Mouse (Mus musculus): ENCODE data around the gene Pqlc2. TPM values are rescaled to one million over a fixed set of nuclear protein-coding genes. Genes with fewer than 3 reads are reported as not detected.
A peak's percentile ranks its signal among the peaks of the same experiment; 100 is the strongest.

The Pqlc2 gene
- polyA plus RNA-seq, 1 experiment, result 5.6 TPM

DNA sequence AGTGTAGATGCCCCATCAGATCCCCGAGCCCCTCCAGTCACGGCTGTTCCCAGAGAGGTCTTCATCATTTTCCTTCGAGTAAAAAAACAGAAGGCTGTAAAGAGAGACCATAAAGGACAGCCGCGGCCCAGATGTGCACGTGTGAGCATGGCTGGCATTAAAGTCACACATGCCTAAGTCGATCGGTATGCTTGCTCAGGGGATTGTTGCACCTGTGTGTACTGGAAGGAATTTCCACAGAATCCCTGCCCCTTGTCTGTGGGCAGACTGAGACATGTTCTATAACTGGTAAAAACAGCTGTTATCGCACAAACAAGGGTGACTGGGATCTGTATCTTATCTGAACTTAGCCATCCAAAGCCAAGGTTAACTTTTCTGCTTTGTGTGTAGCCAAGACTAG is 38.9 kb downstream of the Pqlc2 start:
- Histone ChIP-seq H3K4me3 (no peak overlapping the region), H3K27me3 (ENCODE audit: control insufficient read depth, insufficient read depth, insufficient read length) (no peaks in the 10 kb centered on the region), H3K4me2 (ENCODE audit: low read depth) (no peak overlapping the region), H3K36me3 (ENCODE audit: control insufficient read depth, insufficient read depth) (peaks cover 4% of the 10 kb centered on the region), H3K79me2 (ENCODE audit: control insufficient read depth, insufficient read depth) (peaks cover 6% of the 10 kb centered on the region), H3ac (ENCODE audit: control insufficient read depth, insufficient read length) (no peak overlapping the region)
- peak in 2 of 3 experiments; percentile 63 to 68 for TF ChIP-seq MYOD1 (IDR thresholded peaks at IDR 0.05; ENCODE audit: control insufficient read depth in 1 of 3, insufficient read length in 2 of 3, low read depth in 2 of 3)
- no peak for TF ChIP-seq TCF3 (IDR thresholded peaks at IDR 0.05; ENCODE audit: insufficient read length, low read depth)
- TF ChIP-seq MYOG (IDR thresholded peaks at IDR 0.05; ENCODE audit: control insufficient read depth in 1 of 3, insufficient read depth in 1 of 3, insufficient read length in 2 of 3, low read depth in 2 of 3), result peak in 2 of 3 experiments; percentile 60 to 66
- TF ChIP-seq USF1 (IDR thresholded peaks at IDR 0.05; ENCODE audit: low read depth), result no peak

GRCm38 (mm10) chr4:139270168-139270567 is 40.3 kb downstream of the Pqlc2 start:
- no peak for TF ChIP-seq SRF (IDR thresholded peaks at IDR 0.05; ENCODE audit: control insufficient read depth, insufficient read length, low read depth)
- no peak for TF ChIP-seq MYOD1 (IDR thresholded peaks at IDR 0.05; ENCODE audit: control insufficient read depth in 1 of 3, insufficient read length in 2 of 3, low read depth in 2 of 3)
- no peak for TF ChIP-seq TCF3 (IDR thresholded peaks at IDR 0.05; ENCODE audit: insufficient read length, low read depth)
- no peak for TF ChIP-seq E2F4 (IDR thresholded peaks at IDR 0.05; ENCODE audit: insufficient read depth)
- no peak for TF ChIP-seq POLR2A (IDR thresholded peaks at IDR 0.05; ENCODE audit: insufficient read length, low read depth)
- no peak for TF ChIP-seq USF1 (IDR thresholded peaks at IDR 0.05; ENCODE audit: low read depth)
- TF ChIP-seq MYOG (IDR thresholded peaks at IDR 0.05; ENCODE audit: control insufficient read depth in 1 of 3, insufficient read depth in 1 of 3, insufficient read length in 2 of 3, low read depth in 2 of 3), result no peak
- no peak for TF ChIP-seq POLR2AphosphoS2 (IDR thresholded peaks at IDR 0.05; ENCODE audit: insufficient read length, low read depth)
- no peak for TF ChIP-seq CEBPB (IDR thresholded peaks at IDR 0.05; ENCODE audit: insufficient read depth, poor library complexity, severe bottlenecking)
- no peak for TF ChIP-seq TCF12 (IDR thresholded peaks at IDR 0.05; ENCODE audit: insufficient read depth, poor library complexity, severe bottlenecking)
- TF ChIP-seq MAX (IDR thresholded peaks at IDR 0.05; ENCODE audit: low read depth), result no peak
- TF ChIP-seq REST (IDR thresholded peaks at IDR 0.05; ENCODE audit: insufficient read depth, insufficient read length), result no peak
- Histone ChIP-seq H3K79me2 (ENCODE audit: control insufficient read depth, insufficient read depth) (peaks cover 6% of the 10 kb centered on the region), H3K36me3 (ENCODE audit: control insufficient read depth, insufficient read depth) (peaks cover 4% of the 10 kb centered on the region), H3K27me3 (ENCODE audit: control insufficient read depth, insufficient read depth, insufficient read length) (no peaks in the 10 kb centered on the region), H3K4me3 (no peak overlapping the region), H3ac (ENCODE audit: control insufficient read depth, insufficient read length) (no peak overlapping the region), H3K4me2 (ENCODE audit: low read depth) (no peak overlapping the region)

DNA sequence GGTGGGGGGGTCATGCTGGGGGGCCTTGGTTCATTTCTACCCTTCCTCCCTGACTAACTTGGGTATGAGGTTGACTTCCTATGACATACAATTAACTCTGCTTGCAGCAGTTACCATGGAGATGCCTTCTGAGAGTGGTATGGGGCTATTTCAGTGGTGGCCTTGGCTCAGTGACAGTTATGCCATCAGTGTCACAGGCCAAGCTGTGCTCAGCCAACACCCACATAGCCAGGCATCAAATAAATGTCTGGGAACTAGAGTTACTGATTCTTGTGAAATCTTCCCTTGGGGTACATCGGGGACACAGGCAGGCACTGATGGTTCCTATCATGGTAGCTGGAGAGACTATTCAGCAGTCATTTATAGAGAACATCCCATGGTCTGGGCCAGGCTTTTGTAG is 42.3 kb downstream of the Pqlc2 start:
- Histone ChIP-seq H3K4me3 (no peak overlapping the region), H3K27me3 (ENCODE audit: control insufficient read depth, insufficient read depth, insufficient read length) (no peaks in the 10 kb centered on the region), H3K36me3 (ENCODE audit: control insufficient read depth, insufficient read depth) (peaks cover 20% of the 10 kb centered on the region), H3K79me2 (ENCODE audit: control insufficient read depth, insufficient read depth) (no peaks in the 10 kb centered on the region), H3ac (ENCODE audit: control insufficient read depth, insufficient read length) (no peak overlapping the region), H3K4me2 (ENCODE audit: low read depth) (no peak overlapping the region)
- no peak for TF ChIP-seq POLR2AphosphoS2 (IDR thresholded peaks at IDR 0.05; ENCODE audit: insufficient read length, low read depth)
- no peak for TF ChIP-seq TCF12 (IDR thresholded peaks at IDR 0.05; ENCODE audit: insufficient read depth, poor library complexity, severe bottlenecking)
- TF ChIP-seq TCF3 (IDR thresholded peaks at IDR 0.05; ENCODE audit: insufficient read length, low read depth), result no peak
- TF ChIP-seq USF1 (IDR thresholded peaks at IDR 0.05; ENCODE audit: low read depth), result no peak
- TF ChIP-seq MYOG (IDR thresholded peaks at IDR 0.05; ENCODE audit: control insufficient read depth in 1 of 3, insufficient read depth in 1 of 3, insufficient read length in 2 of 3, low read depth in 2 of 3), result no peak
- TF ChIP-seq MAX (IDR thresholded peaks at IDR 0.05; ENCODE audit: low read depth), result no peak
- TF ChIP-seq MYOD1 (IDR thresholded peaks at IDR 0.05; ENCODE audit: control insufficient read depth in 1 of 3, insufficient read length in 2 of 3, low read depth in 2 of 3), result no peak
- TF ChIP-seq E2F4 (IDR thresholded peaks at IDR 0.05; ENCODE audit: insufficient read depth), result no peak
- no peak for TF ChIP-seq SRF (IDR thresholded peaks at IDR 0.05; ENCODE audit: control insufficient read depth, insufficient read length, low read depth)

GRCm38 (mm10) chr4:139267335-139267734 is 43.2 kb downstream of the Pqlc2 start:
- no peak for TF ChIP-seq SRF (IDR thresholded peaks at IDR 0.05; ENCODE audit: control insufficient read depth, insufficient read length, low read depth)
- no peak for TF ChIP-seq REST (IDR thresholded peaks at IDR 0.05; ENCODE audit: insufficient read depth, insufficient read length)
- no peak for TF ChIP-seq POLR2A (IDR thresholded peaks at IDR 0.05; ENCODE audit: insufficient read length, low read depth)
- TF ChIP-seq MYOG (IDR thresholded peaks at IDR 0.05; ENCODE audit: control insufficient read depth in 1 of 3, insufficient read depth in 1 of 3, insufficient read length in 2 of 3, low read depth in 2 of 3), result no peak
- TF ChIP-seq TCF12 (IDR thresholded peaks at IDR 0.05; ENCODE audit: insufficient read depth, poor library complexity, severe bottlenecking), result no peak
- H3K36me3 ChIP-seq (ENCODE audit: control insufficient read depth, insufficient read depth), result peaks cover 29% of the 10 kb centered on the region

GRCm38 (mm10) chr4:139266500-139266865 is 44.0 kb downstream of the Pqlc2 start:
- Histone ChIP-seq H3K27me3 (ENCODE audit: control insufficient read depth, insufficient read depth, insufficient read length) (no peaks in the 10 kb centered on the region), H3K4me3 (no peak overlapping the region), H3K79me2 (ENCODE audit: control insufficient read depth, insufficient read depth) (no peaks in the 10 kb centered on the region), H3ac (ENCODE audit: control insufficient read depth, insufficient read length) (no peak overlapping the region), H3K4me2 (ENCODE audit: low read depth) (no peak overlapping the region), H3K36me3 (ENCODE audit: control insufficient read depth, insufficient read depth) (peaks cover 34% of the 10 kb centered on the region)
- no peak for TF ChIP-seq USF1 (IDR thresholded peaks at IDR 0.05; ENCODE audit: low read depth)
- TF ChIP-seq SRF (IDR thresholded peaks at IDR 0.05; ENCODE audit: control insufficient read depth, insufficient read length, low read depth), result no peak

More at GRCm38 (mm10) chr4:139267335-139267734, 43.2 kb downstream of the Pqlc2 start:
- no peak overlapping the region for H3ac ChIP-seq (ENCODE audit: control insufficient read depth, insufficient read length)
- H3K4me2 ChIP-seq (ENCODE audit: low read depth), result no peak overlapping the region
- no peak overlapping the region for H3K4me3 ChIP-seq
- no peaks in the 10 kb centered on the region for H3K79me2 ChIP-seq (ENCODE audit: control insufficient read depth, insufficient read depth)
- no peaks in the 10 kb centered on the region for H3K27me3 ChIP-seq (ENCODE audit: control insufficient read depth, insufficient read depth, insufficient read length)

All from myocyte (in vitro differentiated cells).